Mouse (Mus musculus) frontal cortex, postnatal 36 days (tissue): Measurements from ENCODE around the gene Hist1h2ap.
"Not testable (repeated sequence)": the region's sequence is repeated elsewhere in the genome, so short reads cannot be mapped to it uniquely, and the experiment has no call there.

Experiments
- DNase-seq, 2 experiments: peaks; one replicate each; pipeline ENCODE4 v3.0.0; 2022; ENCODE audit warnings: low spot score in 2 of 2

Gene Hist1h2ap

GRCm38 (mm10) chr13:21833461-21833860 is at the start of gene Hist1h2ap, which contains the start of gene Hist1h2br:
Hist1h2ap (minus strand) TSS chr13:21833507.
Hist1h2br (plus strand) TSS chr13:21833743.
- DNase-seq = not testable (repeated sequence)

GRCm38 (mm10) chr13:21882760-21883405 is 49.6 kb upstream of the Hist1h2ap start:
- DNase-seq = peak; percentile 77 to 79

- DNase-seq = peak; percentile 70 to 72
Measured at GRCm38 (mm10) chr13:21881878-21882669, 48.8 kb upstream of the Hist1h2ap start.

- no peak for DNase-seq
Measured at GRCm38 (mm10) chr13:21880735-21881134, 47.4 kb upstream of the Hist1h2ap start.

GRCm38 (mm10) chr13:21865503-21865902 is 32.2 kb upstream of the Hist1h2ap start:
- DNase-seq = not testable (repeated sequence)

GRCm38 (mm10) chr13:21861608-21862007 is 28.3 kb upstream of the Hist1h2ap start:
- no peak for DNase-seq

GRCm38 (mm10) chr13:21855698-21856162 is 22.4 kb upstream of the Hist1h2ap start:
- DNase-seq = peak; percentile 53 to 79

GRCm38 (mm10) chr13:21855146-21855545 is 21.8 kb upstream of the Hist1h2ap start:
- peak; percentile 93 for DNase-seq

- no peak for DNase-seq
Measured at GRCm38 (mm10) chr13:21852215-21852945, 19.1 kb upstream of the Hist1h2ap start.

GRCm38 (mm10) chr13:21850696-21851095 is 17.4 kb upstream of the Hist1h2ap start:
- not testable (repeated sequence) for DNase-seq

- no peak for DNase-seq
Measured at GRCm38 (mm10) chr13:21847883-21848282, 14.6 kb upstream of the Hist1h2ap start.

- not testable (repeated sequence) for DNase-seq
Measured at GRCm38 (mm10) chr13:21846356-21846755, 13.0 kb upstream of the Hist1h2ap start.

- not testable (repeated sequence) for DNase-seq
Measured at GRCm38 (mm10) chr13:21840508-21840907, 7.2 kb upstream of the Hist1h2ap start.

GRCm38 (mm10) chr13:21831418-21832394 is 1.6 kb downstream of the Hist1h2ap start, which contains the start of gene Hist1h4n:
Hist1h4n (minus strand) TSS chr13:21832196.
- DNase-seq = peak; percentile 36 to 56

- no peak for DNase-seq
Measured at GRCm38 (mm10) chr13:21830344-21830743, 3.0 kb downstream of the Hist1h2ap start.

- no peak for DNase-seq
Measured at GRCm38 (mm10) chr13:21828511-21828910, 4.8 kb downstream of the Hist1h2ap start.

- not testable (repeated sequence) for DNase-seq
Measured at GRCm38 (mm10) chr13:21820082-21820890, 13.0 kb downstream of the Hist1h2ap start.

GRCm38 (mm10) chr13:21812092-21812491 is 21.2 kb downstream of the Hist1h2ap start:
- DNase-seq = not testable (repeated sequence)

GRCm38 (mm10) chr13:21811539-21811938 is 21.8 kb downstream of the Hist1h2ap start, which contains the start of gene Hist1h4m:
Hist1h4m (plus strand) TSS chr13:21811746.
- DNase-seq = peak; percentile 40 to 64

- DNase-seq = not testable (repeated sequence)
Measured at GRCm38 (mm10) chr13:21811074-21811473, 22.2 kb downstream of the Hist1h2ap start.
